Mouse (Mus musculus): ENCODE measurements around the gene Mrpl42. TPM values are rescaled to one million over a fixed set of nuclear protein-coding genes. Genes with fewer than 3 reads are reported as not detected.
"Not testable (repeated sequence)": the region's sequence is repeated elsewhere in the genome, so short reads cannot be mapped to it uniquely, and the experiment has no call there.

Gene Mrpl42
- polyA plus RNA-seq (2015; fragmentation: Nextera tagmentation; extraction: Ambion mirVana) = 223 and 226 TPM in 2 replicates

DNA sequence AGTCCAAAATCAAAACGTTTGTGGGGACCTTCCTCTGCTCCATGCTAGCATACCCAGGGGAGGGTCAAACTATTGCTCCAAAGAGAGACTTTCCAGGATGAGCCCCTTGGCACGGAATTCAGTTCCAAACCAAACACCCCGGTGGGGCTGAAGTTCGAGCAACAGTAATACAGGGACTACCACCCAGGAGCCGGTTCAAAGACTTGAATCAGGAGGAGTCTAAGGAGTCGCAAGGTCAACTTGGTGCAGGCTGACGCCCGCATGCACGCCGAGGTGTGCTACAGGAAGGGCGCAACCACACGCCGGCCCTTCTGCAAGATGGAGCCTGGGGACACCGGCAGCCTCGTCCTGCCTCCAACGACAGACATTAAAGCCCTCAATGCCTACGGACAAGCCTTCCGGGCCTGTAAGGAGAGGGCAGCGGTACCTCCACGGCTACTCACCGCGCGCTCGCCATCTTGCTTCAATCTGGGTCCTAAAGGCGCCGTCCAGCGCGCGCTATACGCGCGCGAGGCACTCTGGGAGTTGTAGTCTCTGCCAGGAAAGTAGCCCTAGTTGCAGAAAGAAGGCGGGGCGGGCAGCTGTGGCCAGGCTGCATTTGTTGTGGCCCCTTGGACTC is at the start of gene Mrpl42:
Mrpl42 (minus strand) TSS at position 478 of the 619 bp plus-strand sequence.
- peak; percentile 97 for ATAC-seq (replicated peaks)
- H3K27ac ChIP-seq = peak within 1 kb of the TSS; percentile 92
- peak within 1 kb of the TSS; percentile 98 for H3K4me3 ChIP-seq
- under 1% methylated on average over 35 of the region's 35 CpGs for WGBS
- no peaks in the 10 kb centered on the region for H3K36me3 ChIP-seq (replicated peaks)
- no peaks in the 10 kb centered on the region for H3K27me3 ChIP-seq (replicated peaks)
- no peaks in the 10 kb centered on the region for H3K9me3 ChIP-seq
- H3K4me1 ChIP-seq = peaks cover 15% of the 10 kb centered on the region
- H3K4me2 ChIP-seq = peak within 1 kb of the TSS; percentile 62
- peak within 1 kb of the TSS; percentile 92 for H3K9ac ChIP-seq

DNA sequence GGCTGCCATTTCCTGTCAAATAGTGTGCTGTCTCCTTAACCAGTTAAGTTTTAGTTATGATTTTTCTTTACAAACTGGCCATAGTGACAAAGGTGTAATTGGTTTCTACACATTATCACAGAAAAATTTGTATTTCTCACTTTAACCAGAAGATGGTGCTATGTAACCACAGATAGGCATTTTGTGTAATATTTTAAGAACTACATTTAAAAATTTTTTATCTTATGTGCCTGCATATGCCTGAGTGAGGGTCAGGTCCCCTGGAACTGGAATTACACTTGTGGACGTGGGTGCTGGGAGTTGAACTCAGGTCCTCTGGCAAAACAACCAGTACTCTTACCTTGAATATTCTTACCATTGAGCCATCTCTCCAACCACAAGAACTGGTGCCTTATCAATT is 48.8 kb upstream of the Mrpl42 start:
- WGBS = 71% methylated on average over 1 of the region's 1 CpGs
- Histone ChIP-seq H3K36me3 (replicated peaks) (no peaks in the 10 kb centered on the region; the same call in 1 of the 2 replicates), H3K4me3 (no peak overlapping the region), H3K9me3 (no peaks in the 10 kb centered on the region), H3K27me3 (replicated peaks) (no peaks in the 10 kb centered on the region), H3K4me1 (peaks cover 11% of the 10 kb centered on the region), H3K9ac (no peak overlapping the region), H3K4me2 (no peak overlapping the region), H3K27ac (no peak overlapping the region)
- ATAC-seq (replicated peaks) = 0 out of 2 replicates have a peak, but pooled peaks have one; percentile 16

DNA sequence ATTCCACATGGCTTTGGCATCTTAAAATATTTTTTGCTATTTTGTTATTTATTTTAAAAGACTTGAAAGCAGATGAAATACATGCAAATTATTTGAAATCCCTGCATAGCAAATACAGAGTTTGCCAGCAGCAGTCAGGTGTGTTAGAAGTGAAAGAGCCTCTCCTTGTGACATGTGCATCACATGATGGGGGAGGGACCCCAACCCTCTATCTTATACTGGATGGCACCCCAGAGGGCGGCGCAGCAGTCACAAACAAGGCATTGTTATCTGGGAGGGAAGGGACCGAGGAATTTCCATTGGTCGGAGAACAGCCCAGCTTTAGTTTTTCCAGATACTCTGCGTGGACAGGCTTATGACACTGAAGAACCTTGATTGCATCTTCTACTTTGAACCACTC is 47.3 kb upstream of the Mrpl42 start:
- H3K27ac ChIP-seq; H3K9me3 ChIP-seq; H3K36me3 ChIP-seq (replicated peaks); H3K4me3 ChIP-seq; H3K4me2 ChIP-seq; H3K9ac ChIP-seq; H3K27me3 ChIP-seq (replicated peaks); ATAC-seq (replicated peaks): not testable (repeated sequence)
- 72% methylated on average over 5 of the region's 5 CpGs for WGBS
- peaks cover 11% of the 10 kb centered on the region for H3K4me1 ChIP-seq

DNA sequence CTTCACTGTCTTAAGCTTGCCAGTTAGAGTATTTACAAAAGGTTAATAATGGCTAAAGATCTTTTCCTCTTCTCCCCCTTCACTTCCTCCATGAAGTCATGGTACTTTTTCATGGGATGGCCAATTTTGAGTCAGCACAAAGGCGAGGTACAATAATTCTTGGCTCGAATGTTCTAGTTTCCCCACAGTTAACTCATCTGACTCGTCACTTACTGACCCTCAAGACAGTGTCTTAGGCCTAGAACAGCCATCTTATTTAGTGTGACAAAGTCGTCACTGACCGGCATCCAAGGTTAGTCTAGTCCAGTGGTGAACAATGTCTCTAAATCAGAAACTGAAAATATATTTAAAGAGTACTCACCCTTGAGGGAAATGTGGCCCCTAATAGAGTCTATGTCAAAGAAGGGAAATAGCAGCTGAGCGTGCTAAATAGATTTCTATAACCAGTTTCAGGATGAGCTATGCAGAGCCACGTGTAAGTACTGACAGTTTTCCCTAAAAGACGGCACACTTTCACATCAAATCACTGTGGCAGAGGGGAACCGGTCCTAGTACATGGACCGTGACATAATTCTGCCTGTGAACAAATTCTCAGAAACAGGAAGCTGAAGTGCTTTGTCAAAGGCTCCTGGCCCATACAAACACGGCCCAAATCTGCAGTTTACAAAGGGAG is 46.5 kb upstream of the Mrpl42 start:
- no peak overlapping the region for H3K27ac ChIP-seq
- H3K9ac ChIP-seq = no peak overlapping the region
- H3K4me3 ChIP-seq = no peak overlapping the region
- no peaks in the 10 kb centered on the region for H3K9me3 ChIP-seq
- no peaks in the 10 kb centered on the region for H3K27me3 ChIP-seq (replicated peaks)
- H3K36me3 ChIP-seq (replicated peaks) = no peaks in the 10 kb centered on the region; the same call in 1 of the 2 replicates
- no peak overlapping the region for H3K4me2 ChIP-seq
- WGBS = 84% methylated on average over 11 of the region's 11 CpGs
- H3K4me1 ChIP-seq = peaks cover 11% of the 10 kb centered on the region
- ATAC-seq (replicated peaks) = no peak

DNA sequence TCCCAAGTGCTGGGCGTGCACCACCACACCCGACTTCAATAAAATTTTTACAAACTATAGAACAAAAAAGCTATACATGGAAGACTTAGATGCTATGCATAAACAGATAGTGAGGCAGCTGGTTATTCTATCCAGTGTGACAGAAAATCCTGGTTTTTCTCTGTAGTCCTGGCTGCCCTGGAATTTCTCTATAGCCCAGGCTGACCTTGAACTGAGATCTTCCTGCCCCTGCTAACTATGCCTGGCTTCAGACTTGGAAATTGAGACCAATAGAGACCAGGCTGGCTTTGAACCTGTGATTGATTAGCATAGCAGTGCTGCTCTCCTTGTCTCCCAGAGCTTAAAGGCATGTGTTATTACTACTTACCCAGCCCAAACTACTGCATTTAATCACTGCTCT is 44.4 kb upstream of the Mrpl42 start:
- H3K4me1 ChIP-seq = 0 out of 2 replicates have a peak, but pooled peaks cover 3% of the 10 kb centered on the region
- H3K9ac ChIP-seq = no peak overlapping the region
- no peaks in the 10 kb centered on the region; the same call in 1 of the 2 replicates for H3K36me3 ChIP-seq (replicated peaks)
- no peak overlapping the region for H3K4me3 ChIP-seq
- no peaks in the 10 kb centered on the region for H3K27me3 ChIP-seq (replicated peaks)
- no peak overlapping the region for H3K27ac ChIP-seq
- no peaks in the 10 kb centered on the region for H3K9me3 ChIP-seq
- WGBS = 95% methylated on average over 2 of the region's 2 CpGs
- no peak overlapping the region for H3K4me2 ChIP-seq
- no peak for ATAC-seq (replicated peaks)

DNA sequence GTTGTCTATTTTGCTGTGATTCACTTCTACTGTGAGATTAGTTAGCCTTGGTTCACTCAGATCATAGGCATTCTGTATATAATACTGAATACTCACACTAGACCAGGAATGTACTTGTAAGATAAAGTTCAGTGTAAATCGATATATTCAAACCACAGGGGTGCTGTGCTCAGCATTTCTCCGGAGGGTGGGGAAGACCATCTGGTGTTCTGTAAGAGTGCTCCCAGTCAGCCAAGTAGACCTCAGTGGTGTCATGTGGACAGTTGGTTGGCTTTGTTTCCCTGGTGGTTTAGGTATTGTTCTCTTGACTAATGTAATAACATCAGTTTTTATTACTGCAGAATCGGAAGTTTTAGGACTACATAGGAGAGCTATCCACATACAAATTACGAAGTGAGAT is 43.3 kb upstream of the Mrpl42 start:
- no peak for ATAC-seq (replicated peaks)
- H3K36me3 ChIP-seq (replicated peaks) = no peaks in the 10 kb centered on the region; the same call in 1 of the 2 replicates
- H3K4me1 ChIP-seq = no peaks in the 10 kb centered on the region
- H3K4me2 ChIP-seq = no peak overlapping the region
- WGBS = 64% methylated on average over 4 of the region's 4 CpGs
- no peaks in the 10 kb centered on the region for H3K9me3 ChIP-seq
- H3K27ac ChIP-seq = no peak overlapping the region
- no peak overlapping the region for H3K4me3 ChIP-seq
- no peaks in the 10 kb centered on the region for H3K27me3 ChIP-seq (replicated peaks)
- no peak overlapping the region for H3K9ac ChIP-seq

DNA sequence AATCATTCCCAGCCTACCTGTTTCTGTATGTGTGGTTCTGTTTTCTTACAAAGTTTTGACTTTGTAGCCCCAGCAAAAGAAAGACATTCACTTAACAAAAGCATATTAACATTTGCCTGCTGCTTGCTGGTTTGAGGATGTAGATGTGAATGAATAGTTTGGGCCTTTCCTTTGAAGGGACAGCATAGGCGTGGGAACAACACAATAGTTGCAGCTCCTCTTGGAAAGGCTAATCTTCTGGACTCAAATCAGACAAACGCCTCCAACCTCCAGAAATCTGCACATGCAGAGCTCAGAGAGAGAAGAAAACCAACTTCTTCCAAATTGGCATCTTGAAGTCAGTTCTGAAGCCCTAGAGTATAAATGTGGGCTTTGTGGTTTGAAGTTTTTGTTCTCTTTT is 42.9 kb upstream of the Mrpl42 start:
- no peak for ATAC-seq (replicated peaks)
- no peak overlapping the region for H3K9ac ChIP-seq
- H3K4me3 ChIP-seq = no peak overlapping the region
- H3K4me2 ChIP-seq = no peak overlapping the region
- H3K36me3 ChIP-seq (replicated peaks) = no peaks in the 10 kb centered on the region; the same call in 1 of the 2 replicates
- no peaks in the 10 kb centered on the region for H3K27me3 ChIP-seq (replicated peaks)
- H3K4me1 ChIP-seq = no peaks in the 10 kb centered on the region
- WGBS = 52% methylated on average over 2 of the region's 2 CpGs
- H3K27ac ChIP-seq = no peak overlapping the region
- H3K9me3 ChIP-seq = no peaks in the 10 kb centered on the region

DNA sequence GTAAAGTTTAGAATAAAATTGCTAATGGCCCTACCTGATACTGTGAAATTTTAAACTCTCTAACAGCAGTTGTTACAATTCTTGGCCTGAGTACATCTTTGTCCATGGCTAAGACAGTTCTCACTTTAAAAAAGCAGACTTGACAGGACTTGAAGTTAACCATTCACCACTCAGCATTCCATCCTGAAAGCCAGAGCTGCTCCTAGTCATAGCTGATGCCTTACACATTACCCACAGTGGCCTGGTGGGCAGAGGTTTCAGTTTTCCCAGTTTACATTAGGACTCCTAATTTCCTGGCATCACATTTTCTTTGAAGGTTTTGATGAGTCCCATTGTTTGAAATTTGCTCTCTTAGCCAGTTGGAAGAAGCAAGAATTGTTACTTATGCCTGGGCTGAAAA is 42.3 kb upstream of the Mrpl42 start:
- no peak overlapping the region for H3K4me3 ChIP-seq
- no peaks in the 10 kb centered on the region; the same call in 1 of the 2 replicates for H3K36me3 ChIP-seq (replicated peaks)
- no peaks in the 10 kb centered on the region for H3K9me3 ChIP-seq
- H3K27me3 ChIP-seq (replicated peaks) = no peaks in the 10 kb centered on the region
- ATAC-seq (replicated peaks) = no peak
- H3K4me2 ChIP-seq = no peak overlapping the region
- H3K4me1 ChIP-seq = no peaks in the 10 kb centered on the region
- no peak overlapping the region for H3K27ac ChIP-seq
- no peak overlapping the region for H3K9ac ChIP-seq

DNA sequence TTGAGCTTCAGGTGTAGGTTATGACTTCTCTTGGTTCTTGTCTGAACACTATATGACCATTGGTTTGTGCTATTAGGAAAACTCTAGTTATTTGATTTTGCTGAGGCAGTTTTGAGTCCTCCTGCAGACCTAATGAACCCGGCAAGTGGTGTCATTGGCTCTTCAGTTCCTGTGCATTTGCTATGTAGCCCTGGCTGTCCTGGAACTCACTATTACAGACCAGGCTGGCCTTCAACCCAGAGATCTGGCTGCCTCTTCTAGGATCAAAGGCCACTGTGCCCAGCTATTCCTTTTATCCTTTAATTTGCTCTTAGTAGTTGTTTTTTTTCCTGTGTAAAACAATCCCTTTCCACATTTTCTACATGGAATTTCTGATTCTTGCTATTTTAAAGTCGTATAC is 41.6 kb upstream of the Mrpl42 start:
- H3K27ac ChIP-seq = no peak overlapping the region
- no peak for ATAC-seq (replicated peaks)
- H3K4me1 ChIP-seq = no peaks in the 10 kb centered on the region
- H3K4me2 ChIP-seq = no peak overlapping the region
- no peaks in the 10 kb centered on the region; the same call in 1 of the 2 replicates for H3K36me3 ChIP-seq (replicated peaks)
- no peaks in the 10 kb centered on the region for H3K27me3 ChIP-seq (replicated peaks)
- H3K4me3 ChIP-seq = no peak overlapping the region
- no peaks in the 10 kb centered on the region for H3K9me3 ChIP-seq
- no peak overlapping the region for H3K9ac ChIP-seq
- 89% methylated on average over 2 of the region's 2 CpGs for WGBS

DNA sequence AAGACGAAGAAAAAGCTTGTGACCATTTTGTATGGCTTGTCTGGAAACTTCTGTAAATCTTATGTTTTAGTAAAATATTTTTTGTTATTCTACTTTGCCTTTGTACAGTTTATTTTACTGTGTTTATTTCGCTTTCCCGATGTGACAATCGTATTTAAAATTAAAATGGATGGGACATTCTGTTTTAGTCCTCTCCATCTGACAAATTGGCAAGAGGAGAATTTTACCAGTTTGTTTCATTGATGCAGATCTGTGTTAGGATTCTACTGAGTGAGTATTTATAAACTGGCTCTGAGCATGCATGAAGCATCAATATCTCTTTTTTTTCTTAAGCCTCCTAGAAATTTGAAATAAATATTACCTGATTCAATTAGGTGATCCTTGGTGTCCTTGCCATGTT is 41.2 kb upstream of the Mrpl42 start:
- Histone ChIP-seq H3K4me2 (no peak overlapping the region), H3K4me1 (no peaks in the 10 kb centered on the region), H3K27ac (no peak overlapping the region), H3K27me3 (replicated peaks) (no peaks in the 10 kb centered on the region), H3K4me3 (no peak overlapping the region), H3K36me3 (replicated peaks) (no peaks in the 10 kb centered on the region; the same call in 1 of the 2 replicates), H3K9me3 (no peaks in the 10 kb centered on the region), H3K9ac (no peak overlapping the region)
- no peak for ATAC-seq (replicated peaks)
- 96% methylated on average over 4 of the region's 4 CpGs for WGBS

DNA sequence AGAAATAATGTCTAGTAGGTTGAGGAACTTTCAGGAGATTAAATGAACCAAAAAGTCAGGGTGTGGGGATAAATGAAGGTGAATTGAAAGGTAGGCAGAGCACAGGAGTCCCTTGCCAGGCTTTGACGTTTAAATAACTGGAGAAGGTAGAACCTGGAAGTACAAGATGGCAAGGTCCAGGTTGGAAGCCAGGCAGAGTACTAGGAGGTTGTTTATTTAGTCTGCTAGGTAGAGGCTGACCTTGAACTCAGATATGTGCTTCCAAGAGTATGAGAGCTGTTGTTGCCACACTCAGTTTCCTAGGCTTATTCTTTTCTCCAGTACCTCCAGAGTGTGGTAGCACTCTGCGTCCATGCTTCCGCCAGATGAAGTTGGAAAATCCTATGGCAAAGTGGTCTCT is 38.1 kb upstream of the Mrpl42 start:
- Histone ChIP-seq H3K36me3 (replicated peaks) (no peaks in the 10 kb centered on the region), H3K4me2 (no peak overlapping the region), H3K9ac (no peak overlapping the region), H3K27me3 (replicated peaks) (no peaks in the 10 kb centered on the region), H3K4me3 (no peak overlapping the region), H3K27ac (no peak overlapping the region), H3K9me3 (no peaks in the 10 kb centered on the region), H3K4me1 (no peaks in the 10 kb centered on the region)
- no peak for ATAC-seq (replicated peaks)
- WGBS = 93% methylated on average over 3 of the region's 3 CpGs

DNA sequence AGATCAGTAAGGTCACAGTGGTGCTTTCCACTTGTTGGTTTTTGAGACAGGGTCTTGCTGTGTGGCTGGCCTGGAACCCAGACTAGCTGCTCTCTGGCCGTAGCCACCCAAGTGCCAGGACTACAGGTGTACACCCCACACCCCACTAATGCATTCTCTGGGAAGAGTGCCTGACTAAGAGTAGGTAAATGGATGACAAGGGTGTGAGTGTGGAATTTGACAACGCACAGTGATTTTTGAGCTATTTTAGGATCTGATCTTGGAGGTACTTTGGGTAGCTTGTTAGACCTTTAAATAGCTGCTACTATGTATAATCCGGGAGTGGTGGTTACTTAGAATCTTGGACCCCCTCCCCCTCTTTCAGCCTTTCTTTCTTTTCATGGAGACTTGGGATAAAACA is 37.5 kb upstream of the Mrpl42 start:
- 89% methylated on average over 3 of the region's 3 CpGs for WGBS
- Histone ChIP-seq H3K36me3 (replicated peaks) (no peaks in the 10 kb centered on the region), H3K9ac (no peak overlapping the region), H3K4me2 (no peak overlapping the region), H3K9me3 (no peaks in the 10 kb centered on the region), H3K27me3 (replicated peaks) (no peaks in the 10 kb centered on the region), H3K4me1 (no peaks in the 10 kb centered on the region), H3K4me3 (no peak overlapping the region), H3K27ac (no peak overlapping the region)
- ATAC-seq (replicated peaks) = no peak

DNA sequence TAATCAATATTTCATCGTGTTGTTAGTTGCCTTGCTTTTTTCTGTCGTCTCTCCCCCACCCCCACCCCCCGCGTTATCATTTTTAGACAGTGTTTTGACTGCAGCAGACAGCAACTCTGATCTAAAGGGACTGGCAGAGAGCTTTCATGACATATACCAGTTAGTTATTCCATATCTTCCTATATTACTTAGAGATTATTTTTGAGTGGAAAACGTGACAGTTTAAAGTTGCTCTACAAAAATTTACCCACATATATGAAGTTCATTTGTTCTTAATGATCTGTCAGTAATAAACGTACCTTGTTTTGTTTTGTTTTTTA is 34.4 kb upstream of the Mrpl42 start:
- Histone ChIP-seq H3K9ac (no peak overlapping the region), H3K27me3 (replicated peaks) (no peaks in the 10 kb centered on the region), H3K9me3 (no peaks in the 10 kb centered on the region), H3K36me3 (replicated peaks) (no peaks in the 10 kb centered on the region), H3K4me2 (no peak overlapping the region), H3K27ac (no peak overlapping the region), H3K4me3 (no peak overlapping the region), H3K4me1 (no peaks in the 10 kb centered on the region)
- ATAC-seq (replicated peaks) = no peak
- 89% methylated on average over 6 of the region's 6 CpGs for WGBS

Measured in midbrain, embryonic 15.5 days (tissue).